Mouse (Mus musculus): ENCODE results near the gene Limk1.

- TF ChIP-seq CTCF (IDR thresholded peaks at IDR 0.05; ENCODE audit: low read depth) (peak; percentile 12), EP300 (IDR thresholded peaks at IDR 0.05; ENCODE audit: low read depth) (no peak)
Measured at GRCm38 (mm10) chr5:134644121-134644520, 44.3 kb downstream of the Limk1 start.

All from heart, postnatal 0 days (tissue).